Mouse (Mus musculus) kidney, postnatal 0 days (tissue): ENCODE measurements around the gene Pecam1. TPM values are rescaled to one million over a fixed set of nuclear protein-coding genes. Genes with fewer than 3 reads are reported as not detected.

Source experiments
- ATAC-seq: fragments of 200-750 bp; cut with Nextera tagmentation; replicated peaks from 2 replicates; pipeline ENCODE4 v1.8.0; 2017; ENCODE audit warnings: low read depth, moderate number of reproducible peaks, moderate TSS enrichment, moderate library complexity; ENCODE audit not compliant: low FRiP score
- DNase-seq: peaks from one replicate; pipeline ENCODE4 v3.0.0-alpha.2; 2016; ENCODE audit warnings: low spot score
- H3K27ac ChIP-seq: fragments of 300-500 bp; sonication (generic); 2 replicates; pipeline ENCODE4 v1.5.1; 2014; ENCODE audit warnings: mild to moderate bottlenecking
- H3K27me3 ChIP-seq: fragments of 300-500 bp; sonication (generic); 2 replicates; pipeline ENCODE4 v1.6.1; 2014; ENCODE audit warnings: low read length, mixed read lengths; ENCODE audit not compliant: insufficient read depth
- H3K36me3 ChIP-seq: fragments of 300-500 bp; sonication (generic); 2 replicates; pipeline ENCODE4 v1.6.1; 2014; ENCODE audit warnings: low read length, mixed read lengths; ENCODE audit not compliant: insufficient read depth
- H3K4me1 ChIP-seq: fragments of 300-500 bp; sonication (generic); replicated peaks from 2 replicates; pipeline ENCODE4 v1.6.1; 2014; ENCODE audit warnings: antibody characterized with exemption, low read length, mixed read lengths; ENCODE audit not compliant: insufficient read depth
- H3K4me2 ChIP-seq: fragments of 300-500 bp; sonication (generic); 2 replicates; pipeline ENCODE4 v1.6.1; 2014; ENCODE audit warnings: mild to moderate bottlenecking, low read length, moderate library complexity, mixed read lengths
- H3K4me3 ChIP-seq: fragments of 300-500 bp; sonication (generic); replicated peaks from 2 replicates; pipeline ENCODE4 v1.5.1; 2014; ENCODE audit warnings: low read depth, low read length
- H3K9ac ChIP-seq: fragments of 300-500 bp; sonication (generic); 2 replicates; pipeline ENCODE4 v1.6.1; 2014; ENCODE audit warnings: low read depth, low read length
- H3K9me3 ChIP-seq: fragments of 300-500 bp; sonication (generic); replicated peaks from 2 replicates; pipeline ENCODE4 v1.6.1; 2016; ENCODE audit warnings: low read length, inconsistent platforms, mixed read lengths
- CTCF ChIP-seq: IDR thresholded peaks from 2 replicates; pipeline ENCODE4 v1.5.1; 2016; ENCODE audit warnings: antibody characterized with exemption, low read depth, mild to moderate bottlenecking, moderate library complexity
- WGBS: fragments of 180-500 bp; shearing (Covaris S2); extraction: QIAGEN DNeasy Blood & Tissue Kit; methylation state at CpG from one replicate; pipeline ENCODE4 v1.1.7; 2014; 5-methylcytosine and 5-hydroxymethylcytosine counted together
- polyA plus RNA-seq: library from polyadenylated mRNA; unstranded; fragments of >200 nt; fragmentation: Nextera tagmentation; extraction: Ambion mirVana; gene quantifications from 2 replicates; pipeline ENCODE4 v1.2.1, GENCODE M21; 2015

Pecam1 gene
- polyA plus RNA-seq, 1 experiment from 2014 or later, result 54.1 TPM

DNA sequence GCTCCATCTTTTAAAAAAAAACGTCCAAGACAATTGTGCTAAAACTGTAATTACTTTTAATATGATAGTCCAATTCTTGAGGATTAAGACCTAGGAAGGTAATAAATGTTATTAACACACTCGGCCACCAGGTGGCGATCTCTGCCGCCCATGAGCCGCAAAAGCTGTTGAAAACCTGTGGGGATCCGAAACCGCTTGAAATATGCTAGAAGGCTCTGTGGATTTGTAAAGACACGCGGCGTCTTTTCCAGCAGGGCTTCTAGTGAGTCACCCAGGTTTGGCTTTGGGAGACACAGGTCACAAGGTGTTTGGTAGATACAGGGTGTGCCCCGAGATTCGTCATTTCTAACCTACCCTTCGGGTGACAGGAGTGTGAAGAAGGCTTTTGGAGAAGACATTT is 102.1 kb downstream of the Pecam1 start:
- no peak overlapping the region for H3K4me2 ChIP-seq
- ATAC-seq, result no peak
- H3K4me3 ChIP-seq, result no peak overlapping the region
- no peak overlapping the region for H3K9ac ChIP-seq
- H3K9me3 ChIP-seq, result no peaks in the 10 kb centered on the region
- no peaks in the 10 kb centered on the region for H3K27me3 ChIP-seq
- 23% methylated on average over 13 of the region's 13 CpGs for WGBS
- no peak overlapping the region for H3K27ac ChIP-seq
- H3K4me1 ChIP-seq, result no peaks in the 10 kb centered on the region
- H3K36me3 ChIP-seq, result no peaks in the 10 kb centered on the region
- DNase-seq, result peak; percentile 87
- peak; percentile 92 for TF ChIP-seq CTCF

DNA sequence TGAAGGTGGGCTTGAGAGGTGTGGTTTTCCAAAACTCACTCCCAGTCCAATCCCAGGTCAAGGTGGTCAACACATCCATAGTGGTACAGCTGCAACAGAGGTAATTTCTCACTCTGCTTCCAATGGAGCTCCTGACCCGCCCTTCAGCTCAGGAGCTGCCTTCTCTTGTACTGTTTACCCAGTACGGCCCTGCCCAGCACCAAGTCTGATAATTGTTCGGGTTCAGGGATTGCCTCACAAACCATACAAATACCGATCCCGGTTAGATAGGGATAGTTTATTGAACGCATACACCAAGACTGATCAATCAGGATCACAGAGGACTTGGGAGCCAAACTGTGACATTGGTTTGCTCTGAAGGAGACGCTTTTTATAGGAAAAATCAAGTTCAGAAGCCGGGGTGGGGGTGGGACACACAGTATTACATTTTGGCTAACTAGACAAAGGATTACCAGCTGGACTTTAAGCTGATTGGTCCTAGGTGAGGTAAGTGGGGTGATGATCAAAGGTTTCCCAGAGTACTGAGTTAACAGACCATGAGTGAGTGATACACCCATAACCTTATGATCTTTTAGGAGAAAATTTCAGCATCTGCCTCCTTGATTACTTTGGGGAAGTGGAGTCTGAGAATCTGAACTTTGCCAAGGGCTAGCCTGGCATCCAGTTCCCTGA is 107.3 kb downstream of the Pecam1 start:
- H3K4me1 ChIP-seq, result peaks cover 8% of the 10 kb centered on the region
- no peak for ATAC-seq
- no peak for TF ChIP-seq CTCF

GRCm38 (mm10) chr11:106641580-106641979 is 108.8 kb downstream of the Pecam1 start:
- no peaks in the 10 kb centered on the region for H3K36me3 ChIP-seq
- ATAC-seq (no peak), DNase-seq (no peak)
- TF ChIP-seq CTCF, result no peak
- no peak overlapping the region for H3K4me2 ChIP-seq
- no peak overlapping the region for H3K4me3 ChIP-seq
- WGBS, result 68% methylated on average over 1 of the region's 1 CpGs
- no peaks in the 10 kb centered on the region for H3K9me3 ChIP-seq
- H3K9ac ChIP-seq, result no peak overlapping the region
- H3K27me3 ChIP-seq, result no peaks in the 10 kb centered on the region
- peaks cover 14% of the 10 kb centered on the region for H3K4me1 ChIP-seq
- H3K27ac ChIP-seq, result no peak overlapping the region

More for the DNA sequence above, 107.3 kb downstream of the Pecam1 start:
- no peaks in the 10 kb centered on the region for H3K36me3 ChIP-seq
- no peak overlapping the region for H3K9ac ChIP-seq
- H3K4me3 ChIP-seq, result no peak overlapping the region
- H3K9me3 ChIP-seq, result no peaks in the 10 kb centered on the region
- no peak overlapping the region for H3K27ac ChIP-seq
- WGBS, result 83% methylated on average over 8 of the region's 8 CpGs
- H3K4me2 ChIP-seq, result no peak overlapping the region
- no peak for DNase-seq
- H3K27me3 ChIP-seq, result no peaks in the 10 kb centered on the region

GRCm38 (mm10) chr11:106640059-106640458 is 110.4 kb downstream of the Pecam1 start:
- WGBS, result 16% methylated on average over 7 of the region's 9 CpGs
- Histone ChIP-seq H3K27ac (no peak overlapping the region), H3K36me3 (no peaks in the 10 kb centered on the region), H3K4me2 (no peak overlapping the region), H3K4me3 (no peak overlapping the region), H3K27me3 (no peaks in the 10 kb centered on the region), H3K9me3 (no peaks in the 10 kb centered on the region), H3K4me1 (peaks cover 14% of the 10 kb centered on the region), H3K9ac (no peak overlapping the region)
- TF ChIP-seq CTCF, result no peak
- ATAC-seq (no peak), DNase-seq (peak; percentile 54)

DNA sequence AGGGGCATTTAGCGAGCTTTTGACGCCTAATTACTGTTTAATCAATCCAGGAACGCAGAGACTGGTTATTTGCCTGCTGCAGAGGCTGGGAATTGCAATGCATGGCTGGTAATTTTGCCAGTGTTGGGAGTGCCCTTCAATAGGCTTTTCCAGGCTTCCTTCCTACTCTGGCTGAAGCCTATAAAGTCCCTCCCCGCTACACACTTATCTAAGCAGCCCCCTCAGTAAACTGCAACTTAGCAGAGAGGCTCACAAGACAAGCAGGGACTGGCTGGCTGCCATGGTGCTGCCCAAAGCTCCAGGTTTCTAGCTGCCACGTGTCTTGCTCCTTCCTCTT is 111.1 kb downstream of the Pecam1 start:
- Histone ChIP-seq H3K4me3 (no peak overlapping the region), H3K4me1 (peaks cover 14% of the 10 kb centered on the region), H3K9ac (no peak overlapping the region), H3K4me2 (no peak overlapping the region), H3K27ac (no peak overlapping the region), H3K27me3 (no peaks in the 10 kb centered on the region), H3K9me3 (no peaks in the 10 kb centered on the region), H3K36me3 (no peaks in the 10 kb centered on the region)
- 29% methylated on average over 5 of the region's 5 CpGs for WGBS
- DNase-seq, result no peak
- ATAC-seq, result no peak
- TF ChIP-seq CTCF, result no peak

DNA sequence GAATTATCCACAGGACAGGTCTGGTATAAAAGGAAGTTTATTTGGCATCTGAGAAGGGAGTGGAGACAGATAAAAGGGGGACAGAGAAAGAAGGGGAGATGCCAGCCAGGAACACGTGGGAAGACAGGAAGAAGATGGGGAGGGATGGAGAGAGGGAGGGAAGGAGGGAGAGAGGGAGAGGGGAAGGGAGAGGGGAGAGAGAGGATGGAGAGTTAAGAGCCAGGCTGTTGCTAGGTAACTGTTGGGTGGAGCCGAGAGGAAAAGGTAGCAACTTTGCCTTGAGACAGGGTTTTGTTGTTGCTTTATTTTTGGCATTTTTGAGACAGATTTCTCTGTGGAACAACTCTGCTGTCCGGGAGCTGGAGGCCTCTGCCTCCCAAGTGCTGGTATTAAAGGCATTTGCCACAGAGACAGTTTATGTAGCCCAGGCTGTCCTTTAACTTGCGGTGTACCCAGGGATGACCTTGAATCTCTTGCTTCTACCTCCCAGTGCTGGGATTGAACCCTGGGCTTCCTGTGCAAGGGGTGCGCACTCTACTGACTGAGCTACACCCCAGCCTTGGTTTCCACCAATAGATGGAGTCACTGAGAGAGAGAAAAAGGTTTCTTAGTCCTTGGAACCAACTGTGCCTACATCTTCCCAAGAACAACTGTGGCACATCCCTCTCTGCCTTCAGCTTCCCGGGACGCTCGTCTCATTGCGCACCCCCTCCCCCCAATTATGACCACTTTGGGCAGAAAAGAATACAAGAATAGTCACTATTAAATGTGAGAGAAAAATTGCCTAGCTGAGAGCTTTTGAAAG is 111.7 kb downstream of the Pecam1 start:
- no peak for ATAC-seq
- TF ChIP-seq CTCF, result no peak
- Histone ChIP-seq H3K9ac (no peak overlapping the region), H3K4me3 (no peak overlapping the region), H3K4me2 (no peak overlapping the region), H3K36me3 (no peaks in the 10 kb centered on the region), H3K4me1 (peaks cover 14% of the 10 kb centered on the region), H3K27me3 (no peaks in the 10 kb centered on the region), H3K27ac (no peak overlapping the region), H3K9me3 (no peaks in the 10 kb centered on the region)
- 51% methylated on average over 9 of the region's 9 CpGs for WGBS
- DNase-seq, result no peak
